ENCODE assay signal across 13 mouse cellular contexts in genomic region chr8:71130411-71131261, GRCm38 (mm10).
DNase-seq lines count a peak whose midpoint lies in the region; ATAC-seq lines count a peak whose summit lies in the region.
"Had no signal": no experiment of that assay in that cellular context is flagged by ENCODE, and none has a peak within 500 bp of the region (broad histone marks: within the 10 kb centered on the region; RNA-seq: fewer than 3 reads in every experiment).

No protein-coding gene starts in this region.

- H3K4me1 ChIP-seq in heart, embryonic 13.5 days: no peaks in the 10 kb centered on the region
- no peaks in the 10 kb centered on the region for H3K4me1 ChIP-seq in midbrain, embryonic 12.5 days
- H3K4me1 ChIP-seq: liver, embryonic 15.5 days; neural tube, embryonic 13.5 days had no signal

- no peak overlapping the region for H3K27ac ChIP-seq in heart, embryonic 13.5 days (replicated peaks)
- H3K27ac ChIP-seq in midbrain, embryonic 12.5 days (replicated peaks): no peak overlapping the region
- H3K27ac ChIP-seq: liver, embryonic 15.5 days; neural tube, embryonic 13.5 days had no signal

- H3K9ac ChIP-seq in heart, embryonic 13.5 days: no peak overlapping the region
- H3K9ac ChIP-seq in midbrain, embryonic 12.5 days (replicated peaks): no peak overlapping the region
- H3K9ac ChIP-seq: liver, embryonic 15.5 days; neural tube, embryonic 13.5 days had no signal

- no peak overlapping the region for H3K4me2 ChIP-seq in heart, embryonic 13.5 days
- no peak overlapping the region for H3K4me2 ChIP-seq in midbrain, embryonic 12.5 days (replicated peaks)
- H3K4me2 ChIP-seq: liver, embryonic 15.5 days; neural tube, embryonic 13.5 days had no signal

- H3K27me3 ChIP-seq in heart, embryonic 13.5 days (replicated peaks): no peaks in the 10 kb centered on the region
- H3K27me3 ChIP-seq in midbrain, embryonic 12.5 days: no peaks in the 10 kb centered on the region
- H3K27me3 ChIP-seq: liver, embryonic 15.5 days; neural tube, embryonic 13.5 days had no signal

- H3K9me3 ChIP-seq in heart, embryonic 13.5 days: no peaks in the 10 kb centered on the region
- H3K9me3 ChIP-seq in midbrain, embryonic 12.5 days: no peaks in the 10 kb centered on the region
- H3K9me3 ChIP-seq: liver, embryonic 15.5 days; neural tube, embryonic 13.5 days had no signal

- DNase-seq in heart, adult 8-10 months (ENCODE audit: low spot score): no peak
- DNase-seq in 3T3-L1 (ENCODE audit: low read depth, low spot score): peak; percentile 9
- DNase-seq in urinary bladder, adult 18-20 months (ENCODE audit: low spot score in 2 of 2): no peak
- no peak for DNase-seq in cerebellum, adult 18-20 months
- no peak for DNase-seq in layer of hippocampus, adult 9-11 months
- DNase-seq: adrenal gland, adult 8-10 months; cerebellum, postnatal 25 days; kidney, postnatal 25 days had no signal

- no peak overlapping the region for H3K4me3 ChIP-seq in heart, embryonic 13.5 days
- no peak overlapping the region for H3K4me3 ChIP-seq in midbrain, embryonic 12.5 days
- H3K4me3 ChIP-seq: liver, embryonic 15.5 days; neural tube, embryonic 13.5 days had no signal

- 48% methylated on average over 4 of the region's 4 CpGs for WGBS in heart, embryonic 13.5 days
- 68% methylated on average over 4 of the region's 4 CpGs for whole genome bisulfite sequencing in midbrain, embryonic 12.5 days

- peak; percentile 69; the same call in 1 of the 2 replicates for ATAC-seq in heart, embryonic 13.5 days (ENCODE audit: extremely low read depth, insufficient number of reproducible peaks, low FRiP score, low TSS enrichment)
- ATAC-seq in erythroblast, adult 5-6 weeks (replicated peaks; ENCODE audit: low FRiP score, poor library complexity, severe bottlenecking): peak; percentile 60
- peak; percentile 60 for ATAC-seq in midbrain, embryonic 12.5 days (ENCODE audit: low FRiP score, low read depth)

- no peaks in the 10 kb centered on the region for H3K36me3 ChIP-seq in heart, embryonic 13.5 days
- H3K36me3 ChIP-seq in midbrain, embryonic 12.5 days: no peaks in the 10 kb centered on the region
- H3K36me3 ChIP-seq: liver, embryonic 15.5 days; neural tube, embryonic 13.5 days had no signal
